Mouse (Mus musculus) embryo, embryonic 11.5 days (tissue): ENCODE measurements around the gene Tmem238l.

Experiments
- DNase-seq: peaks from one replicate; pipeline ENCODE4 v3.0.0-alpha.2; 2012; ENCODE audit warnings: low read depth, low spot score

Tmem238l gene

DNA sequence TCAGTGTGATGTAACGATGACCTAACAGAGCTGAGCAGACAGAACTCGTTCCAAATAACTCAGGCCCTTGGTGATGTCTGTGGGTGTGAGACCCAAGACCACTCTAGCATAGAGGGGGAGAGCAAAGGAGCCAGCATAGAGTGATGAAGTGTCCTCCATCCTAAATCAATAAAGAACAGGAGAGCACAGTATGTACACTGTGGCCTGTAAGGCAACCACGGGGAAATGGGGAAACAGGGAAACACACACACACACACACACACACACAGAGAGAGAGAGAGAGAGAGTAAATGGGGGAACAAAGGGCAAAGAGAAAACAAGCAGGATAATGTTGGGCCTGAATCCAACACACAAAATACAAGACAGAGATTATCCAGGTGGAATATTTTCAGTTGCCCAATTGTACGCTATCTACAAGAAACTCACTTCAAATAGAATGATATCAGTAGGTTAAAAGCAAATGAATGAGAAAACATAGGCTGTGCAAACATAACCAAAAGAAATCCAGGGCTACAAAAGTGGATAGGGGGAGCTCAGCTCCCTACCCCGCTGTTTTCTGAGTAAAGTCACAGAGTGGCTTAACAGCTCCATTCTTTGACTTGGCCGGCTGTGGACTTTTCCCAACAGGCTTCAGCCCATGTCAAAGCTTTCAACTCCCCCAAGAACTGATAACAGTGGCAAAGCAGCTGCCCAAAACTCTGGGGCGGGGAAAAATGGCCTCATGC, 19.3 kb downstream of the Tmem238l start:
- DNase-seq = no peak

DNA sequence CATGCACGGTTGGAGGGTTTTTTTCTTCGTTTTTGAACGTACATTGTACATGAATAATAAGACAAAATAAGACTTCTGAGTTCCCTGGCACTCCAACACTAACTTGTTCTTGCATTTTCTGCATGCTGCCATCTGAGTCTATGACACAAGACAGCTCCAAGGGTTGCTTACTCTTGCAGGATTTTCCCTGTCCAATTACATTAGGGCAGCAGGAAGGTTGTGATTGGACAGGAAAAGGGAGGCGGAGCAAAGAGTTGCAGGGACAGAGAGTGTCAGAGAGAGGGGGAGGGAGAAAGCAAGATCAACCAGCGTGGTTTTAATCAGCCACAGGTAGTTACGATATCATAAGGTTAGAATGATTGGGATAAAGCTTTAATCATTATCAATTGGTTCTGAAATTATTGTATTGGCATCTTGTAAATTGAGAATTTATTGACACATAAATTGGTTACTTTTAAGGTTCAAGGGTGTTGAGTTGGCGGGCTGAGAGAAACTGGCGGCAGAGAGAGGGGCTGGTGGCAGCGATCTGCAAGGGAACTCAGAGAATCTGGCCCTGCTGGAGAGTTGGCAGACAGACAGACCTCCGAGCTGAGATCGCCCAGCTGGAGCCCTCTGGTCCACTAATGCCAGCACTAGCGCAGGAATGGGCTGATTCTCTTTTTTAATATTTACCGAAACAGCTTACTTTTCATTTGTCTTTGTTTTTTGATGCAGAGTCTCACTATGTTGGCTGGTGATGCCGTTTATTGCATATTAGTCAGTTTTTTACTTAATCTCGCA, 25.1 kb downstream of the Tmem238l start:
- DNase-seq = no peak

- no peak for DNase-seq
Observed at GRCm38 (mm10) chr11:66982794-66983193, 26.4 kb downstream of the Tmem238l start.

- DNase-seq = no peak
Observed at GRCm38 (mm10) chr11:66983422-66984164, 27.2 kb downstream of the Tmem238l start.

GRCm38 (mm10) chr11:66984165-66985135, 28.0 kb downstream of the Tmem238l start:
- DNase-seq = peak; percentile 71

DNA sequence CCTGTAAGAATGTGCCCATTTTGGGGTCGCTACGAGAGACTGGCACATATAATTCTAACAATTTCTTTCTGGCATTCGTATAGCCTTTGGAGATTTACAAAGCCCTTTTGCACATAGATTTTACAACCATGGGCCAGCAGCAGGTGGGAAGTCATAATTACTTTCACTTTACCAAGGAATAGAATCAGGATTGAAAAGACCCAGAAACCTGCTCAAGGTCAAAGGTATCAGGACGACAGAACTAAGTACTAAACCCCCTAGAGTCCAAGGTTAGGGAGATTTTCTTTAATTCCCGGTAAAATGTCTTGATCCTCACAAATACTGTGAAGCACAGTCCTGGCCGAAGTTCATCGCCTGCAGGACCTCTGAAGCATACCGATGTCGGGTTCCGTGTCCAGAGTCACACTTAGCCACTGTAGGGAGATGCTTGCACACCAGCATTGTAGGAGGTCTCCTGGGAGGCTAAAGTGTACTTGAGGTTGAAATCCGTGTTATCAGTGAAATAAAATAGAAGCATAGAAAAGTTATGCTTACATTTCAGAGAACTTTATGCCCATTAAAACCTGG, 28.8 kb downstream of the Tmem238l start:
- no peak for DNase-seq

GRCm38 (mm10) chr11:66992150-66992549, 35.7 kb downstream of the Tmem238l start:
- no peak for DNase-seq

- no peak for DNase-seq
Observed at GRCm38 (mm10) chr11:66993674-66994073, 37.2 kb downstream of the Tmem238l start.

GRCm38 (mm10) chr11:66996446-66996845, 40.0 kb downstream of the Tmem238l start:
- no peak for DNase-seq

DNA sequence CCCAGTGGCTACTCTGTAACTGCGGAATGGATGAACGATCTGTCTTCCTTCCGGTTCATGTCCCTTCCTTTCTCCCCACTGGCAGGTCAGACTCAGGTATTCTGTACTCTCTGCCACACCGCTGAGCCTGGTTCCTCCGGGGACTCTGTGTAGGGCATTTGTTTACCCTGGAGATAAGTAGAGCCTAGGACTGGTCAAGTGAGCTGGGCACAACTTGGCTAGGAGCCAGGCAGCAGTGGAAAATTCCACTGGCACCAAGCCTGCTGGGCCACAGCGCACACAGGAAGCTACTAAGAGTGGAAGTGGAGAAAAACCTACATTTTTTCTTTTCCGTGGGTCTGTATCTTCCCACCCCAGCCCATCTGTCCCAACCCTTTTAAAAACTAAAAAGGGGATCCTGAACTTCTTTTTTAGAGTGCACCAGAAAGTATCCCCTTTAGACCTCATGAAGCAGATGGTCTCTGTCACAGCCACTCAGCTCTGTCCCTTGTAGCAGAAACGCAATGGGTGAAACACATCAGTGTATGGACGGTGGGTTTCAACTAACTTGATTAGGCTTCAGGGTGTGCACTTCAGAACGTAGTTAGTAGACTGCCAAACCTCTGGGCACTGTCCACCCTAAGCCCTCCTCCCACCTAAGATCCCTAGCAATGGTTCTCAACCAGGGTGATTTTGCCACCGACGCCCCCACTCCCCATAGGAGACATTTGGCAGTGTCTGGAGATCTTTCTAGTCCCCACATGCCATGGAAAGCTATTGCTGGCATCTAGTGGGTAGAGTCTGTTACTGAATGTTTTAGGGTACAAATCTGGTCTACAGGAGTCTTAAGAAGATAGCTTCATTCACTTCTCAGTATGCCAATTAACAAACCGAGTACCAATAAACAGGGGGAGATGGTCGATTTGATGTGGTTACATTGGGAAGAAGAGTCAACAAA, 42.3 kb downstream of the Tmem238l start:
- DNase-seq = no peak

DNA sequence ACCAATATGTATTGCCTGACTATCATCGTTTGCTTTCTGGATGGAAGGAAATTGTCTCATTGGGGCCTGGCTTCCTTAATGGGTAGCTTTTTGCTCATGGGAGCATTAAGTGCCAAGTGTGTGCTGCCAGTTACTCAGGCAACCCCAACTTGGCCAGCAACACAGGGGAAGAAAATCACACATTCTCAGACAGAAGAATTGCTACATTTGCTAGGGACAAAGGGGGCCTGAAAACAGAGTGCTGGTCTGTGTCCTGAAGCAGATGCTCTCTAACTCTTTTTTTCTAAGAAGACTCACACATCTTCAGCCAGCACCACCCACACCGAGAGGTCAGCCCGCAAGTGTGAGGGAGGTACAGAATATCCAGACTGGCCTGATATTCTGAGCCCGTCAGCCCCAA, 44.2 kb downstream of the Tmem238l start:
- no peak for DNase-seq

DNA sequence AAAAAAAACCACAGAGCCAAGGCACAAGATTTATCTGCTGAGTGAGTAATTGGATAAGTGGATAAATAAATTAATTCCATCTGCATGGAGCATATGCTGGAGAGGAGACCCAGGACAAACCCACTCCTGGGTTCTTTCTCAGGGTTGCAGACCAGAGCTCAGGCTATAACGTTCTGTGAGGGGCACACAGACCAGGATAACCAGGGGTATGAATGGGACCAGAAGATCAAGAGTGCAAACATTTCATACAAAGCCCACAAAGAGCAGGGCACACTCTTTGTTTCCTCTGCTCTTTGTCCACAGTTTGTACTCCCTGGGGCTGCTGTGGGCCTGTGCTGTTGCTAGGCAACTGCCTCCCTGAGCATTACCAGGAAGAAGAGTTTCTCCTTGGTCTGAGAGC, 45.3 kb downstream of the Tmem238l start:
- DNase-seq = no peak

GRCm38 (mm10) chr11:67002911-67003310, 46.5 kb downstream of the Tmem238l start:
- DNase-seq = no peak

- no peak for DNase-seq
Observed at GRCm38 (mm10) chr11:67007961-67008360, 51.5 kb downstream of the Tmem238l start.

DNA sequence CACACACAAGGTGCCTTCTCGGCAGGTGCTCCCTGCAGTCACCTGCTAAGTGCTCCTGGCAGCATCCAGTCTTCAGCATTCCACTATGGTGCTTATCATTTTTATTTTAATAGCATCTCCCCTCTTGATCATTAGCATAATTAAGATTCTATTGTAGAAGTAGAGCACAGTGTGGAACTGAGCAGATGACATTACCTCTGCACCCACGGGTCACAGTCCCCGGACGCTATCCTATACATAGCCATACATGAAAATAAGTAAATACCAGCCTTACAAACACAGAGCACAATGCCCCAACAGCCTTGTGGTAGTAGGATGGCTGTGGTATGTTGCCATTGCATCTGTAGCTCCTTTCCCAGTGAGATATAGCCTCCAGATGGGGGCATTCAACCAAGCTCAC, 52.1 kb downstream of the Tmem238l start:
- no peak for DNase-seq

DNA sequence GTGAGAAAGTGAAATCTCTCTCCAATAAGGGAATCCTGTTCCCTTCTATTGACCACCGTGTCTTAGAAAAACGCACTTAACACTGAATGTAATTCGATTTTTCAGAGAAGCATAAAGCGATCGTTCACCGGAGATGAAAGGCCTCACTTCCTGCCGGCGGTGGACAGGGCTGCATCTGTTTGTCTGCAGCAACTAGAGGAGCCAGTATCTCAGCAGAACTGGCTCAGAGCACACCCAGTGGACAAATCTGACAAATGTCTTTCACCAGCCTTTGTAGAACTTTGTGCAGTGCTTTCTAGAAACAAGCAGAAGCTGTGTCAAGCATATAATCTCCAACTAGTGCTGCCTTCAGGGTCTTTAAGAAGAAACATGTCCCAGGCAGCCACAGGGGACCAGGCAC, 54.0 kb downstream of the Tmem238l start:
- DNase-seq = no peak

DNA sequence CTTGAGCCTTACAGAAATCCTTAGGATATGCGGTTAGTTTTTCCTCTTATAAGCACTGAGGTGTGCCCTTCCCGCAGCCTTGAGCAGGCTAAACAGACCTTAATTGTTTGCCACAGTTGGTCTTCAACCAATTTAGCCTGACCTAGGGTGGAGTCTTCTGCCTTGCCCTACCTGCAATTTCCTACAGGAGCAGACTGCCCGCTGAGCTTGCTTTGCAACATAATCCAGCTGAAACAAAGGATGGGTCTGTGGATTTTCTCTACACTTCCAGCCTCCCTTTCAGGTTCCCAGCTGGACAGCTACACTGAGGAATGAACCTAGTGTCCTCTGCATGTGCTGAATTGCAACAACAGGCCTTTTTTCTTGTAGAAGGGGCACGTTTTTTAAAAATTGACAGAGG, 55.2 kb downstream of the Tmem238l start:
- DNase-seq = no peak
